Mouse (Mus musculus) yolk sac, embryonic 10.5 days (tissue): ENCODE results near the gene Hgf.

ENCODE experiments used
- DNase-seq: peaks from one replicate; pipeline ENCODE4 v3.0.0-alpha.2; 2017; ENCODE audit warnings: low spot score

The Hgf gene

GRCm38 (mm10) chr5:16553304-16554047 lies at the start of gene Hgf:
TSS of gene Hgf (plus strand) at chr5:16553495.
- peak; percentile 61 for DNase-seq

GRCm38 (mm10) chr5:16506702-16507350 lies 46.5 kb upstream of the Hgf start:
- DNase-seq = no peak

- DNase-seq = no peak
Observed at GRCm38 (mm10) chr5:16531619-16532277, 21.5 kb upstream of the Hgf start.

- no peak for DNase-seq
Observed at GRCm38 (mm10) chr5:16538067-16538466, 15.2 kb upstream of the Hgf start.

GRCm38 (mm10) chr5:16541561-16542116 lies 11.7 kb upstream of the Hgf start:
- DNase-seq = no peak

GRCm38 (mm10) chr5:16547490-16547889 lies 5.8 kb upstream of the Hgf start:
- DNase-seq = no peak

GRCm38 (mm10) chr5:16552647-16553046 lies 648 bp upstream of the Hgf start:
- DNase-seq = no peak

- no peak for DNase-seq
Observed at GRCm38 (mm10) chr5:16560247-16560646, 7.0 kb downstream of the Hgf start.

- DNase-seq = no peak
Observed at GRCm38 (mm10) chr5:16568997-16569396, 15.7 kb downstream of the Hgf start.

GRCm38 (mm10) chr5:16577882-16578742 lies 24.8 kb downstream of the Hgf start:
- DNase-seq = no peak

GRCm38 (mm10) chr5:16595699-16596098 lies 42.4 kb downstream of the Hgf start:
- no peak for DNase-seq

GRCm38 (mm10) chr5:16597996-16598395 lies 44.7 kb downstream of the Hgf start:
- no peak for DNase-seq

GRCm38 (mm10) chr5:16601463-16601862 lies 48.2 kb downstream of the Hgf start:
- no peak for DNase-seq

- no peak for DNase-seq
Observed at GRCm38 (mm10) chr5:16632996-16633395, 79.7 kb downstream of the Hgf start.

GRCm38 (mm10) chr5:16646417-16646816 lies 93.1 kb downstream of the Hgf start:
- no peak for DNase-seq

GRCm38 (mm10) chr5:16647701-16648100 lies 94.4 kb downstream of the Hgf start:
- no peak for DNase-seq

GRCm38 (mm10) chr5:16650240-16650639 lies 96.9 kb downstream of the Hgf start:
- DNase-seq = no peak

- no peak for DNase-seq
Observed at GRCm38 (mm10) chr5:16654022-16654421, 100.7 kb downstream of the Hgf start.
